Comparison of ENCODE assay signal across 14 mouse cellular contexts in the genomic region with DNA sequence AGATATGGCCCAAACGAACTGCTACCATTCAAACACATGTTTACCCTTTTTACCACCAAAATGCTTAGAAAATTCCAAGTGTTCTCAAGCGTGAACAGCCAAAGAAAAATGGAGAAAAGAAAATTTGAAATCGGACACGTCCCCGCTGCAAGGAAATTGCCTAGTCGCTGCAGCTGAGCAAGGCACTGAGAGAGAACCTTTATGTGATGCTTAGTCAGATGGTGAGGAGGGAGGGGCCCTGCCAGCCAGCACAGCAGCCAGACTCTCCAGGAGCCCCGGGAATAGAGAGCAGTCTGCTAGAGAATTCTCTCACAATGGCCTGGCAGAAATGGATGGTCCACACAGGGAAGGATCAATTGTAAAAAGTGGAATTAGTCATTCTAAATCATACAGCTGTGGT.
DNase-seq lines count a peak whose midpoint lies in the region; ATAC-seq lines count a peak whose summit lies in the region.
"Had no signal": no experiment of that assay in that cellular context is flagged by ENCODE, and none has a peak within 500 bp of the region (broad histone marks: within the 10 kb centered on the region; RNA-seq: fewer than 3 reads in every experiment).

No protein-coding gene starts in this region.

- H3K36me3 ChIP-seq in embryonic facial prominence, embryonic 14.5 days (ENCODE audit: control insufficient read depth, insufficient read depth, low read length) = no peaks in the 10 kb centered on the region
- H3K36me3 ChIP-seq in hindbrain, embryonic 15.5 days = no peaks in the 10 kb centered on the region
- H3K36me3 ChIP-seq in neural tube, embryonic 13.5 days = no peaks in the 10 kb centered on the region
- H3K36me3 ChIP-seq: heart, embryonic 12.5 days; kidney, embryonic 15.5 days; limb, embryonic 10.5 days; liver, embryonic 15.5 days had no signal

- H3K27me3 ChIP-seq in embryonic facial prominence, embryonic 14.5 days (replicated peaks; ENCODE audit: control insufficient read depth, insufficient read depth, low read length) = no peaks in the 10 kb centered on the region
- peaks cover 32% of the 10 kb centered on the region for H3K27me3 ChIP-seq in hindbrain, embryonic 15.5 days
- peaks cover 77% of the 10 kb centered on the region for H3K27me3 ChIP-seq in neural tube, embryonic 13.5 days
- H3K27me3 ChIP-seq: heart, embryonic 12.5 days; kidney, embryonic 15.5 days; liver, embryonic 15.5 days had no signal

- no peak overlapping the region for H3K27ac ChIP-seq in embryonic facial prominence, embryonic 14.5 days (replicated peaks; ENCODE audit: low read depth, low read length)
- no peak overlapping the region for H3K27ac ChIP-seq in hindbrain, embryonic 15.5 days (replicated peaks)
- H3K27ac ChIP-seq in neural tube, embryonic 13.5 days (replicated peaks) = no peak overlapping the region
- H3K27ac ChIP-seq: kidney, embryonic 15.5 days; limb, embryonic 10.5 days; liver, embryonic 15.5 days; stomach, postnatal 0 days had no signal

- no peak for ATAC-seq in embryonic facial prominence, embryonic 14.5 days (ENCODE audit: low read depth)
- ATAC-seq in hindbrain, embryonic 15.5 days (ENCODE audit: low FRiP score, low read depth) = peak; percentile 83
- peak; percentile 56; the same call in 1 of the 2 replicates for ATAC-seq in neural tube, embryonic 13.5 days (ENCODE audit: low read depth)

- H3K9ac ChIP-seq in embryonic facial prominence, embryonic 14.5 days (ENCODE audit: low read depth, low read length) = no peak overlapping the region
- no peak overlapping the region for H3K9ac ChIP-seq in hindbrain, embryonic 15.5 days
- no peak overlapping the region for H3K9ac ChIP-seq in neural tube, embryonic 13.5 days
- H3K9ac ChIP-seq: heart, embryonic 12.5 days; kidney, embryonic 15.5 days; liver, embryonic 15.5 days had no signal

- H3K4me2 ChIP-seq in embryonic facial prominence, embryonic 14.5 days (ENCODE audit: low read depth, low read length) = no peak overlapping the region
- H3K4me2 ChIP-seq in hindbrain, embryonic 15.5 days = no peak overlapping the region; the same call in 1 of the 2 replicates
- H3K4me2 ChIP-seq in neural tube, embryonic 13.5 days = no peak overlapping the region
- H3K4me2 ChIP-seq: heart, embryonic 12.5 days; kidney, embryonic 15.5 days; liver, embryonic 15.5 days had no signal

- no peak overlapping the region for H3K4me3 ChIP-seq in embryonic facial prominence, embryonic 14.5 days (ENCODE audit: low read depth, low read length)
- H3K4me3 ChIP-seq in hindbrain, embryonic 15.5 days = no peak overlapping the region
- H3K4me3 ChIP-seq in neural tube, embryonic 13.5 days = no peak overlapping the region
- H3K4me3 ChIP-seq: heart, embryonic 12.5 days; kidney, embryonic 15.5 days; limb, embryonic 10.5 days; liver, embryonic 15.5 days had no signal

- no peaks in the 10 kb centered on the region for H3K4me1 ChIP-seq in embryonic facial prominence, embryonic 14.5 days (ENCODE audit: control insufficient read depth, insufficient read depth, low read length)
- 0 out of 2 replicates have a peak, but pooled peaks cover 3% of the 10 kb centered on the region for H3K4me1 ChIP-seq in hindbrain, embryonic 15.5 days (replicated peaks)
- H3K4me1 ChIP-seq in neural tube, embryonic 13.5 days (replicated peaks) = no peaks in the 10 kb centered on the region; the same call in 1 of the 2 replicates
- H3K4me1 ChIP-seq: heart, embryonic 12.5 days; kidney, embryonic 15.5 days; limb, embryonic 10.5 days; liver, embryonic 15.5 days had no signal

- WGBS in embryonic facial prominence, embryonic 14.5 days = 23% methylated on average over 7 of the region's 7 CpGs
- 12% methylated on average over 7 of the region's 7 CpGs for WGBS in hindbrain, embryonic 15.5 days
- WGBS in neural tube, embryonic 13.5 days = 34% methylated on average over 7 of the region's 7 CpGs

- no peaks in the 10 kb centered on the region for H3K9me3 ChIP-seq in embryonic facial prominence, embryonic 14.5 days (ENCODE audit: control insufficient read depth, low read length)
- no peaks in the 10 kb centered on the region for H3K9me3 ChIP-seq in hindbrain, embryonic 15.5 days
- no peaks in the 10 kb centered on the region for H3K9me3 ChIP-seq in neural tube, embryonic 13.5 days
- H3K9me3 ChIP-seq: kidney, embryonic 15.5 days; limb, embryonic 10.5 days; liver, embryonic 15.5 days had no signal

- DNase-seq in embryo, embryonic 10.5 days (ENCODE audit: low spot score) = peak; percentile 32
- DNase-seq in embryonic facial prominence, embryonic 14.5 days (ENCODE audit: low spot score) = peak; percentile 34
- no peak for DNase-seq in spleen, adult 12 weeks (ENCODE audit: low spot score)
- DNase-seq in kidney, postnatal 10 days = no peak
- DNase-seq in frontal cortex, postnatal 25 days (ENCODE audit: low spot score in 2 of 2) = no peak
- DNase-seq: adrenal gland, adult 2 months; gastrocnemius, postnatal 25 days had no signal

Comparison
In these comparisons a context has a peak if more than half of its experiments do, and no peak if none do; other contexts are left out.
1. DNase-seq: peak in embryo, embryonic 10.5 days (single experiment) and embryonic facial prominence, embryonic 14.5 days (single experiment); none in spleen, adult 12 weeks (single experiment), kidney, postnatal 10 days (single experiment) and frontal cortex, postnatal 25 days (0 of 2).